Mouse (Mus musculus) cerebellum, adult 2 months (tissue): ENCODE measurements around the gene Aox2.

Source experiments
- CTCF ChIP-seq: fragments of 200-500 bp; IDR thresholded peaks from 2 replicates; pipeline ENCODE4 v1.5.1; 2011; ENCODE audit warnings: low read depth, mild to moderate bottlenecking, control low read depth, low read length, moderate library complexity, borderline replicate concordance; ENCODE audit not compliant: insufficient read depth
- POLR2A ChIP-seq: fragments of 200-500 bp; IDR thresholded peaks from 2 replicates; pipeline ENCODE4 v1.6.1; 2011; ENCODE audit warnings: low read length, control low read depth, borderline replicate concordance; ENCODE audit not compliant: insufficient read depth

- TF ChIP-seq CTCF (no peak), POLR2A (no peak)
Measured at GRCm38 (mm10) chr1:58238440-58238839, 39.7 kb upstream of the Aox2 start.
